Mouse (Mus musculus) stomach, postnatal 0 days (tissue): ENCODE data around the gene Herc1. TPM values are rescaled to one million over a fixed set of nuclear protein-coding genes. Genes with fewer than 3 reads are reported as not detected.

Source experiments
- ATAC-seq: fragments of 200-750 bp; cut with Nextera tagmentation; 2 replicates; pipeline ENCODE4 v1.8.0; 2017; ENCODE audit not compliant: low FRiP score, low TSS enrichment
- DNase-seq: peaks from one replicate; pipeline ENCODE4 v3.0.0-alpha.2; 2016; ENCODE audit warnings: low spot score
- H3K27ac ChIP-seq: fragments of 300-500 bp; sonication (generic); replicated peaks from 2 replicates; pipeline ENCODE4 v1.5.1; 2014; ENCODE audit warnings: mild to moderate bottlenecking, control low read depth
- H3K27me3 ChIP-seq: fragments of 300-500 bp; sonication (generic); 2 replicates; pipeline ENCODE4 v1.6.1; 2014; ENCODE audit warnings: low read length; ENCODE audit not compliant: control insufficient read depth, insufficient read depth
- H3K36me3 ChIP-seq: fragments of 300-500 bp; sonication (generic); 2 replicates; pipeline ENCODE4 v1.6.1; 2014; ENCODE audit warnings: low read length, mixed read lengths; ENCODE audit not compliant: control insufficient read depth, insufficient read depth
- H3K4me1 ChIP-seq: fragments of 300-500 bp; sonication (generic); replicated peaks from 2 replicates; pipeline ENCODE4 v1.6.1; 2014; ENCODE audit warnings: antibody characterized with exemption; ENCODE audit not compliant: control insufficient read depth, insufficient read depth
- H3K4me2 ChIP-seq: fragments of 300-500 bp; sonication (generic); replicated peaks from 2 replicates; pipeline ENCODE4 v1.6.1; 2014; ENCODE audit warnings: low read depth, mild to moderate bottlenecking, control low read depth, moderate library complexity
- H3K4me3 ChIP-seq: fragments of 300-500 bp; sonication (generic); 2 replicates; pipeline ENCODE4 v1.5.1; 2014; ENCODE audit warnings: low read depth, low read length, control low read depth
- H3K9ac ChIP-seq: fragments of 300-500 bp; sonication (generic); 2 replicates; pipeline ENCODE4 v1.6.1; 2014; ENCODE audit warnings: mild to moderate bottlenecking, low read length, control low read depth, mixed read lengths
- H3K9me3 ChIP-seq: fragments of 300-500 bp; sonication (generic); 2 replicates; pipeline ENCODE4 v1.6.1; 2016; ENCODE audit warnings: low read length; ENCODE audit not compliant: control insufficient read depth
- CTCF ChIP-seq: IDR thresholded peaks from 2 replicates; pipeline ENCODE4 v1.5.1; 2016; ENCODE audit warnings: antibody characterized with exemption, low read depth, mild to moderate bottlenecking, moderate library complexity
- EP300 ChIP-seq: optimal IDR thresholded peaks from 2 replicates; pipeline ENCODE3; 2016; ENCODE audit warnings: antibody characterized with exemption
- WGBS: fragments of 180-500 bp; shearing (Covaris S2); extraction: QIAGEN DNeasy Blood & Tissue Kit; methylation state at CpG from one replicate; pipeline ENCODE4 v1.1.7; 2014; 5-methylcytosine and 5-hydroxymethylcytosine counted together
- polyA plus RNA-seq: library from polyadenylated mRNA; unstranded; fragments of >200 nt; fragmentation: Nextera tagmentation; extraction: Ambion mirVana; gene quantifications from 2 replicates; pipeline ENCODE4 v1.2.1, GENCODE M21; 2015

The Herc1 gene
- polyA plus RNA-seq: 7.7 and 8.1 TPM in 2 replicates

DNA sequence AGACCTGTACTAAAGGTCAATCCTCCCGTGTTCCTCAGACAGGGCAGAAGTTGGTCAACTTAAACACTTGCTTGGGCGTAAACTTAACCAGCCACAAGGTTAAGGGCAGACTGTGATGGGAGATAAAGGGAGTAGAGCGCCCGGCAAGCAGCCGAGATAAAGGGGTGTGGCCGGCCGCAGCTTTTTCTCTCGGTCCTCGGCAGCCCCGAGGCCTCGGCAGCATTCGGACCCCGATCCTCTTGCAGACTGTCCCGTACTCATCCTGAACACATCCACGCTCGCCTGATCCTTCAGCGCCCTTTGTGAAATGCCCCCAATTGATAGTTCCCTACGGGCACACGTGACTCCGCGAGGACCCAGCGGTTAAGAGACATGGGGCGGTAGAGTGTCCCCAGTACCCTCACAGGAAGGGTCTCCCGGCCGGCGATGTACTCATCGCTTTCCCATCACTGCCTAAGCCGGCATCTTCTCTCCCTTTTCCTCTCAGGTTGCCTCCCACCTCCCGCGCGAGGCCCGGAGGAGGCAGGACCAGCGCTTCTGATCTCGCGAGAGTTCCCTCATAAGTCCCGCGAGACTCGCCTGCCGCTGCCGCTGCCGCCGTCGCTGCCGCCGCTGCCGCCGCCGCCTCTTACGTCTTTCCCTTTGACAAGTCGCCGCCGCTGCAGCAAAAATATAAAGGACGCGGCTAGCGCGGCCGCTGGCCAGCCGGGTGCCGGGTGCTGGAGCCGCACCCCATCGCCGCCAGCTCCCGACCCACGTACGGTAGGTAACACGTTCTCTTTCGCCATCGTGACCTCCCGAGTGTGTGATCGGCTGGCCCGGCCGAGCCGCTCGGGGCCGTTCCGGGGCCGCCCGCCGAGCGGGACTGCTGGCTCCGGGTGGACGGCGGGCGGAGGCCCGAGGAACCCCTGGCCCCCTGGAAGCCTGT lies at the start of gene Herc1:
Gene Herc1 (plus strand): TSS at position 591 of the 928 bp plus-strand sequence.
- DNase-seq (peak; percentile 96), ATAC-seq (peak; percentile 92)
- H3K4me2 ChIP-seq: peak within 1 kb of the TSS; percentile 84
- peak within 1 kb of the TSS; percentile 97 for H3K27ac ChIP-seq
- H3K4me1 ChIP-seq: 0 out of 2 replicates have a peak, but pooled peaks cover 2% of the 10 kb centered on the region
- under 1% methylated on average over 84 of the region's 85 CpGs for WGBS
- no peaks in the 10 kb centered on the region for H3K27me3 ChIP-seq
- TF ChIP-seq EP300 (peak; percentile 99), CTCF (no peak)
- H3K9ac ChIP-seq: peak within 1 kb of the TSS; percentile 98
- no peaks in the 10 kb centered on the region for H3K36me3 ChIP-seq
- peak within 1 kb of the TSS; percentile 99 for H3K4me3 ChIP-seq
- no peaks in the 10 kb centered on the region for H3K9me3 ChIP-seq

DNA sequence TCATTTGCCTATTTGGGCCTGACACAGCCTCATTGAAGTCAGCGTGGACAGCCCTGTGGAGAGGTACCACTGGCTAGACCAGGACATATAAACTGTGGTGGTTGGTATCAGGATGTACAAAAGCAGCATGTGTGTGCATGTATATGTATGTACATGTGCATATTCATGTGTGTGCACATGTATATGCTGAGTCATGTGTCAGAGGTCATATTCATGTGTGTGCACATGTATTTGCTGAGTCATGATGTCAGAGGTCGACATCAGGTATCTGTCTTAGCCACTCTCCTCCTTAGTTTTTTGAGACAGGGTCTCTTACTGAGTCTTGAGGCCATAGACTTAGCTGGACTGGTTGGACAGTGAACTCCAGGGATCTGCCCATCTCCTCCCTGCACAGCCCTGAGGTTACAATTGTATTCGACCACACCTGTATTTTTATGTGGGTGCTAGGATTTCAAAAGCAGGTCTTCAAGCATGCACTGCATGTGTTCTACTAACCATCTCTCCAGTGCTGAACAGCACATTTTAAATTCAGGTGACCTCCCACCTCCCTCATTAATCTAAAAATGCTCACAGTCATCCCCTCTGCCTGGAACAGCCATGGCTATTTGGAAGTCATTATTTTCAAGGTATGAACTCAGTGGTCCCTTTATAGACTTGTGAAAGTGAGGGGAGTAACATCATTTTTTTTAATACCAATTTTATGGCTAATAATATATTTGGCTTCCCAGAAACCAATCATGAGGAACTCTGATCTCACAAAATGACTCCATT lies 45.7 kb upstream of the Herc1 start:
- 71% methylated on average over 3 of the region's 3 CpGs for WGBS
- H3K4me2 ChIP-seq: no peak overlapping the region; the same call in 1 of the 2 replicates
- no peak overlapping the region for H3K9ac ChIP-seq
- H3K27me3 ChIP-seq: no peaks in the 10 kb centered on the region
- H3K36me3 ChIP-seq: no peaks in the 10 kb centered on the region
- TF ChIP-seq EP300: no peak
- H3K4me3 ChIP-seq: peak overlapping the region; percentile 33; the same call in 1 of the 2 replicates
- H3K27ac ChIP-seq: no peak overlapping the region
- no peaks in the 10 kb centered on the region for H3K4me1 ChIP-seq
- DNase-seq: no peak
- no peaks in the 10 kb centered on the region for H3K9me3 ChIP-seq
- ATAC-seq: no peak

DNA sequence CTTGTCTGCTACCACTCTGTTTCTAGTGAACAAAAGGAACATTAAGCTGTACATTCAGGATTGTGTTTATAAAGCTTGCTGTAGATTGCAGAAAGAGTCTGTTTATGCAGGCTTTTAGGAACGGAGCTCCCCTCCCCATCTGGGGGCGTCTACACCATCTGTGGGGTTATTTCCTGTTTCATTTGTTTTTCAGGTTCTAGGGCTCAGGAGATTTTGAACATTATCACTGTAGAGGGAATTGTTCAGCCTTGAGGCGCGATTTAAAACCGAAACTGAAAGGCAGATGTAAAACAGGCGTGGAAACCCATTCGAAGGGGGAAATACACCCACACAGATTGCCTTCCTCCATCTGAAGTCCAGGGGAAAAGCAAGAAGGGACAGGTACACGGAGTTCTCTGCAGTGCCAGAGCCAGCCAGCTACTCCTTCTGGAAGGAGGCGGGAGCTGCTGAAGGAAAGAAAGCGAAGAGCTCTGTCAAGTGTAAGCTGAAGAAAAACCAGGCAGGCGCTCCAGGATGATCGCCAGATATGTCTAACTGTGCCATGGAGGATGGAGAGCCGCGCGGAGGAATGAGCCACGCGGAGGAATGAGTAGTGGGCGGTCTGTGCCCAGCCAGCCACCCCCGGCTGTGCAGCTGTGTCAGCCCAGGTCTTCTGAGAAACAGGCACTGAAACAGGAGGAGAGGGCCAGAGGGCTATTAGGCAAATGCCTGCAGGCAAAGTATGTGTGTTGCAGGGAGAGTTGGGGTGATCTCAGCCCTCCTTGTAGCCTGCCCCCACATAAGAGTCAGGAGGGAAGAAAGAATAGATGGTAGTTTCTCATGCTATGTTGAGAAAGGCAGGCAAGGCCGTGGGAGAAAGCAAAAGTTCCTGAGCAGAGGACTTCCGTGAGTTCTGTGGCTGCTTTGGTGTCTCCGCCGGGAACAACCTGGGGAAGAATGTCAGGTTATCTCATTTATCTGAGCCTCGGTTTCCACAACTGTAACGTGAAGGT lies 44.8 kb upstream of the Herc1 start:
- no peaks in the 10 kb centered on the region for H3K4me1 ChIP-seq
- peak overlapping the region; percentile 33 for H3K4me3 ChIP-seq
- H3K4me2 ChIP-seq: peak overlapping the region; percentile 54
- no peaks in the 10 kb centered on the region for H3K27me3 ChIP-seq
- DNase-seq (no peak), ATAC-seq (no peak)
- H3K27ac ChIP-seq: no peak overlapping the region
- H3K9me3 ChIP-seq: no peaks in the 10 kb centered on the region
- peak overlapping the region; percentile 2; the same call in 1 of the 2 replicates for H3K9ac ChIP-seq
- WGBS: 42% methylated on average over 25 of the region's 25 CpGs
- TF ChIP-seq CTCF: no peak
- TF ChIP-seq EP300: no peak
- no peaks in the 10 kb centered on the region for H3K36me3 ChIP-seq

DNA sequence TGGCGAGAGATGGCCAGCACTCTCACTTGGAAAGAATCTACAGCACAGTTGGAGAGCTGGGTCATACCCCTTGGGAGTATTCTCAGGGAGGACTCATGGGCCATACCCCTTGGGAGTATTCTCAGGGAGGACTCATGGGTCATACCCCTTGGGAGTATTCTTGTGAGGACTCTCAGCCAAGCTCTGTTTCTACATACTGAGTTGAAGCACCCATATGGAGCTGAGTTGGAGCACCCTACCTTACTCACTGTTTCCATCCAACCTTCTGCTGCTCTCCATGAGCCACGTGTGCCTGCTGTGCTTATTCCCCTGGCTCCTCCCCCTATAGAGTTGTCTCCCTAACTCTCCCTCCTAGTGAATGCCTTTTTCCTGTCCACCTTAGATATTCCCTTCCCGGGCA lies 43.8 kb upstream of the Herc1 start:
- no peaks in the 10 kb centered on the region for H3K27me3 ChIP-seq
- 70% methylated on average over 3 of the region's 3 CpGs for WGBS
- no peak for ATAC-seq
- H3K27ac ChIP-seq: no peak overlapping the region
- H3K4me1 ChIP-seq: no peaks in the 10 kb centered on the region
- H3K4me2 ChIP-seq: no peak overlapping the region
- no peak for DNase-seq
- no peaks in the 10 kb centered on the region for H3K36me3 ChIP-seq
- TF ChIP-seq EP300 (no peak), CTCF (no peak)
- no peaks in the 10 kb centered on the region for H3K9me3 ChIP-seq
- no peak overlapping the region for H3K4me3 ChIP-seq
- H3K9ac ChIP-seq: no peak overlapping the region

DNA sequence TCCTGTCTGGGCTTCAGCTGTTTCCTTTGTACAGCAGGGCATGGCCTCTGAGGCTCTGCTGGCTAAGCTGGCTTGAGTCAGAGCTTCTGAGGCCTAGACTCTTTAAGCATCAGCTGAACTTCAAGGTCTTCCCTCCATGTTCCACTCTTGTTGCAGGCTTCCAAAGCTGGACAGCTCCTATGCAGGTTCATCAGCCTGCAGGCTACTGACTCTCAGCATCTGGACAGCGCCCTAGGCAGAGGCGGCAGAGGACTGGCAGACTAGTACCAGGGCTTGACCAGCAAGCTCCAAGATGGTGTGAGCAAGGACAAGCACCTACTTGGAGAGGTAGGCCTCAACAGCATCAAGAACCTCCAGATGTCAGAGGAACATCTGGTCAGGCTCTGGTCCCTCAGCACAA lies 42.9 kb upstream of the Herc1 start:
- WGBS: 12% methylated on average over 2 of the region's 2 CpGs
- Histone ChIP-seq H3K4me1 (no peaks in the 10 kb centered on the region), H3K9ac (no peak overlapping the region), H3K9me3 (no peaks in the 10 kb centered on the region), H3K36me3 (no peaks in the 10 kb centered on the region), H3K4me2 (no peak overlapping the region), H3K27me3 (no peaks in the 10 kb centered on the region), H3K27ac (no peak overlapping the region), H3K4me3 (no peak overlapping the region)
- DNase-seq (peak; percentile 86), ATAC-seq (peak; percentile 80)
- no peak for TF ChIP-seq EP300
- TF ChIP-seq CTCF: no peak
